Mouse (Mus musculus) hindbrain, embryonic 14.5 days (tissue): Measurements from ENCODE around the gene Neu3. TPM values are rescaled to one million over a fixed set of nuclear protein-coding genes. Genes with fewer than 3 reads are reported as not detected.

Source experiments
- ATAC-seq: fragments of 200-750 bp; cut with Nextera tagmentation; 2 replicates; pipeline ENCODE4 v1.8.0; 2017; ENCODE audit warnings: moderate number of reproducible peaks, mild to moderate bottlenecking, moderate TSS enrichment, moderate library complexity; ENCODE audit not compliant: low FRiP score
- DNase-seq: peaks from one replicate; pipeline ENCODE4 v3.0.0-alpha.2; 2015; ENCODE audit warnings: low spot score
- H3K27ac ChIP-seq: fragments of 300-500 bp; sonication (generic); 2 replicates; pipeline ENCODE4 v1.5.1; 2014; ENCODE audit warnings: mild to moderate bottlenecking, moderate library complexity
- H3K27me3 ChIP-seq: fragments of 300-500 bp; sonication (generic); 2 replicates; pipeline ENCODE4 v1.6.1; 2014; ENCODE audit warnings: mild to moderate bottlenecking, low read length, mixed read lengths; ENCODE audit not compliant: control insufficient read depth, insufficient read depth
- H3K36me3 ChIP-seq: fragments of 300-500 bp; sonication (generic); replicated peaks from 2 replicates; pipeline ENCODE4 v1.6.1; 2014; ENCODE audit not compliant: control insufficient read depth, insufficient read depth
- H3K4me1 ChIP-seq: fragments of 300-500 bp; sonication (generic); replicated peaks from 2 replicates; pipeline ENCODE4 v1.6.1; 2014; ENCODE audit warnings: antibody characterized with exemption, low read length, mixed read lengths; ENCODE audit not compliant: control insufficient read depth, insufficient read depth
- H3K4me2 ChIP-seq: fragments of 300-500 bp; sonication (generic); replicated peaks from 2 replicates; pipeline ENCODE4 v1.6.1; 2014; ENCODE audit warnings: mild to moderate bottlenecking, moderate library complexity
- H3K4me3 ChIP-seq: fragments of 300-500 bp; sonication (generic); replicated peaks from 2 replicates; pipeline ENCODE4 v1.5.1; 2014; ENCODE audit warnings: mild to moderate bottlenecking, low read length
- H3K9ac ChIP-seq: fragments of 300-500 bp; sonication (generic); 2 replicates; pipeline ENCODE4 v1.6.1; 2014
- H3K9me3 ChIP-seq: fragments of 300-500 bp; sonication (generic); 2 replicates; pipeline ENCODE4 v1.6.1; 2016; ENCODE audit warnings: low read length; ENCODE audit not compliant: control insufficient read depth
- WGBS: fragments of 180-500 bp; shearing (Covaris S2); extraction: QIAGEN DNeasy Blood & Tissue Kit; methylation state at CpG from one replicate; pipeline ENCODE4 v1.1.7; 2014; 5-methylcytosine and 5-hydroxymethylcytosine counted together
- polyA plus RNA-seq: library from polyadenylated mRNA; unstranded; fragments of >200 nt; fragmentation: Nextera tagmentation; extraction: Ambion mirVana; gene quantifications from 2 replicates; pipeline ENCODE4 v1.2.1, GENCODE M21; 2014

The Neu3 gene
- polyA plus RNA-seq, 1 experiment from 2014 or later = 2.2 TPM

GRCm38 (mm10) chr7:99799118-99799517 lies 29.1 kb downstream of the Neu3 start:
- no peak overlapping the region for H3K4me3 ChIP-seq
- H3K4me1 ChIP-seq = peaks cover 19% of the 10 kb centered on the region
- no peaks in the 10 kb centered on the region for H3K9me3 ChIP-seq
- H3K27ac ChIP-seq = no peak overlapping the region
- DNase-seq (no peak), ATAC-seq (no peak)
- H3K4me2 ChIP-seq = no peak overlapping the region
- no peak overlapping the region for H3K9ac ChIP-seq
- no peaks in the 10 kb centered on the region for H3K36me3 ChIP-seq
- H3K27me3 ChIP-seq = no peaks in the 10 kb centered on the region
- WGBS = 83% methylated on average over 7 of the region's 7 CpGs

GRCm38 (mm10) chr7:99797911-99798647 lies 30.1 kb downstream of the Neu3 start:
- Histone ChIP-seq H3K4me2 (no peak overlapping the region), H3K4me3 (no peak overlapping the region), H3K9ac (no peak overlapping the region), H3K27me3 (no peaks in the 10 kb centered on the region), H3K4me1 (peaks cover 19% of the 10 kb centered on the region), H3K27ac (no peak overlapping the region), H3K9me3 (no peaks in the 10 kb centered on the region), H3K36me3 (no peaks in the 10 kb centered on the region)
- WGBS = 34% methylated on average over 6 of the region's 6 CpGs
- peak; percentile 98 for DNase-seq
- ATAC-seq = no peak

GRCm38 (mm10) chr7:99797261-99797660 lies 31.0 kb downstream of the Neu3 start:
- DNase-seq (no peak), ATAC-seq (no peak)
- 0 out of 2 replicates have a peak overlapping the region, but pooled peaks have one; percentile 11 for H3K27ac ChIP-seq
- 62% methylated on average over 3 of the region's 3 CpGs for WGBS
- H3K27me3 ChIP-seq = no peaks in the 10 kb centered on the region
- H3K9ac ChIP-seq = no peak overlapping the region
- peaks cover 19% of the 10 kb centered on the region for H3K4me1 ChIP-seq
- no peak overlapping the region for H3K4me3 ChIP-seq
- no peaks in the 10 kb centered on the region for H3K9me3 ChIP-seq
- H3K36me3 ChIP-seq = no peaks in the 10 kb centered on the region
- no peak overlapping the region for H3K4me2 ChIP-seq

- Histone ChIP-seq H3K27ac (peak overlapping the region; percentile 51), H3K9me3 (no peaks in the 10 kb centered on the region), H3K4me2 (no peak overlapping the region), H3K9ac (no peak overlapping the region), H3K36me3 (no peaks in the 10 kb centered on the region), H3K4me3 (no peak overlapping the region), H3K27me3 (no peaks in the 10 kb centered on the region), H3K4me1 (peaks cover 19% of the 10 kb centered on the region)
- DNase-seq (no peak), ATAC-seq (no peak)
- 60% methylated on average over 3 of the region's 3 CpGs for WGBS
These were observed 31.7 kb downstream of the Neu3 start for GRCm38 (mm10) chr7:99796471-99796870.

- Histone ChIP-seq H3K4me1 (peaks cover 19% of the 10 kb centered on the region), H3K9me3 (no peaks in the 10 kb centered on the region), H3K4me3 (no peak overlapping the region), H3K27me3 (no peaks in the 10 kb centered on the region), H3K9ac (peak overlapping the region; percentile 32; the same call in 1 of the 2 replicates), H3K36me3 (no peaks in the 10 kb centered on the region), H3K4me2 (peak overlapping the region; percentile 36), H3K27ac (peak overlapping the region; percentile 66)
- peak; percentile 61 for ATAC-seq
- WGBS = 13% methylated on average over 17 of the region's 17 CpGs
- DNase-seq = peak; percentile 66
These were observed 32.8 kb downstream of the Neu3 start for GRCm38 (mm10) chr7:99795192-99795981.

- DNase-seq (no peak), ATAC-seq (no peak)
- H3K4me1 ChIP-seq = peaks cover 19% of the 10 kb centered on the region
- 47% methylated on average over 2 of the region's 2 CpGs for WGBS
- H3K4me2 ChIP-seq = no peak overlapping the region
- H3K27me3 ChIP-seq = no peaks in the 10 kb centered on the region
- H3K4me3 ChIP-seq = no peak overlapping the region
- no peak overlapping the region for H3K9ac ChIP-seq
- H3K36me3 ChIP-seq = no peaks in the 10 kb centered on the region
- H3K27ac ChIP-seq = no peak overlapping the region
- no peaks in the 10 kb centered on the region for H3K9me3 ChIP-seq
These were observed 34.1 kb downstream of the Neu3 start for GRCm38 (mm10) chr7:99794096-99794495.

GRCm38 (mm10) chr7:99790816-99791215 lies 37.4 kb downstream of the Neu3 start:
- ATAC-seq (peak; percentile 47), DNase-seq (no peak)

GRCm38 (mm10) chr7:99788563-99788962 lies 39.7 kb downstream of the Neu3 start:
- Histone ChIP-seq H3K9ac (no peak overlapping the region), H3K4me3 (no peak overlapping the region), H3K9me3 (no peaks in the 10 kb centered on the region), H3K27me3 (no peaks in the 10 kb centered on the region), H3K36me3 (no peaks in the 10 kb centered on the region), H3K27ac (no peak overlapping the region), H3K4me2 (no peak overlapping the region), H3K4me1 (0 out of 2 replicates have a peak, but pooled peaks cover 6% of the 10 kb centered on the region)
- 47% methylated on average over 5 of the region's 5 CpGs for WGBS
- no peak for ATAC-seq
- no peak for DNase-seq

More at GRCm38 (mm10) chr7:99790816-99791215, 37.4 kb downstream of the Neu3 start:
- no peak overlapping the region for H3K9ac ChIP-seq
- H3K36me3 ChIP-seq = no peaks in the 10 kb centered on the region
- H3K4me1 ChIP-seq = peaks cover 14% of the 10 kb centered on the region; the same call in 1 of the 2 replicates
- WGBS = 44% methylated on average over 10 of the region's 10 CpGs
- H3K27me3 ChIP-seq = no peaks in the 10 kb centered on the region
- H3K9me3 ChIP-seq = no peaks in the 10 kb centered on the region
- no peak overlapping the region for H3K4me2 ChIP-seq
- H3K27ac ChIP-seq = peak overlapping the region; percentile 61
- no peak overlapping the region for H3K4me3 ChIP-seq

GRCm38 (mm10) chr7:99787935-99788334 lies 40.3 kb downstream of the Neu3 start:
- no peak overlapping the region for H3K27ac ChIP-seq
- H3K27me3 ChIP-seq = no peaks in the 10 kb centered on the region
- ATAC-seq = no peak
- 43% methylated on average over 2 of the region's 2 CpGs for WGBS
- DNase-seq = no peak
- H3K9ac ChIP-seq = no peak overlapping the region
- H3K36me3 ChIP-seq = no peaks in the 10 kb centered on the region
- H3K4me1 ChIP-seq = 0 out of 2 replicates have a peak, but pooled peaks cover 6% of the 10 kb centered on the region
- H3K4me2 ChIP-seq = no peak overlapping the region
- no peaks in the 10 kb centered on the region for H3K9me3 ChIP-seq
- no peak overlapping the region for H3K4me3 ChIP-seq
